Mouse (Mus musculus) neutrophil, adult 65 days (primary cell): ENCODE data around the gene Prkg1. TPM values are rescaled to one million over a fixed set of nuclear protein-coding genes. Genes with fewer than 3 reads are reported as not detected.

Source experiments
- total RNA-seq: library from RNA; stranded (reverse); gene quantifications from 2 replicates; pipeline ENCODE4 v1.2.4, GENCODE M21; 2023

Prkg1 gene
- 0.35 TPM in 1 of 2 replicates, not detected in the other for total RNA-seq

GRCm38 (mm10) chr19:31764801-31765340 lies at the start of gene Prkg1:
Gene Prkg1 (minus strand): TSS chr19:31765033.

GRCm38 (mm10) chr19:31082662-31083429 lies 682.0 kb downstream of the Prkg1 start, which contains the start of gene Cstf2t:
Gene Cstf2t (plus strand): TSS chr19:31082837.

GRCm38 (mm10) chr19:30549044-30549853 lies 1215.6 kb downstream of the Prkg1 start, which contains the start of gene Dkk1:
Gene Dkk1 (minus strand): TSS chr19:30549665.

Other genes with a start within 250 kb of the Prkg1 start
- not detected in 2 replicates for gene A1cf, start 103.7 kb upstream of the Prkg1 start, total RNA-seq